Mouse (Mus musculus) forebrain, postnatal 0 days (tissue): Measurements from ENCODE around the gene Skp2. TPM values are rescaled to one million over a fixed set of nuclear protein-coding genes. Genes with fewer than 3 reads are reported as not detected.

ENCODE experiments used
- ATAC-seq: fragments of 200-750 bp; cut with Nextera tagmentation; 2 replicates; pipeline ENCODE4 v1.8.0; 2017; ENCODE audit warnings: mild to moderate bottlenecking, moderate library complexity
- DNase-seq: peaks from one replicate; pipeline ENCODE4 v3.0.0-alpha.2; 2015
- H3K27ac ChIP-seq: fragments of 300-500 bp; sonication (generic); 2 replicates; pipeline ENCODE4 v1.5.1; 2014; ENCODE audit warnings: low read depth, mild to moderate bottlenecking, antibody characterized with exemption, low read length, moderate library complexity, mixed read lengths
- H3K27me3 ChIP-seq: fragments of 300-500 bp; sonication (generic); 2 replicates; pipeline ENCODE4 v1.6.1; 2014; ENCODE audit warnings: mild to moderate bottlenecking, low read length, mixed read lengths; ENCODE audit not compliant: insufficient read depth
- H3K36me3 ChIP-seq: fragments of 300-500 bp; sonication (generic); 2 replicates; pipeline ENCODE4 v1.6.1; 2014; ENCODE audit warnings: mild to moderate bottlenecking, moderate library complexity; ENCODE audit not compliant: insufficient read depth
- H3K4me1 ChIP-seq: fragments of 300-500 bp; sonication (generic); 2 replicates; pipeline ENCODE4 v1.6.1; 2014; ENCODE audit warnings: antibody characterized with exemption; ENCODE audit not compliant: insufficient read depth
- H3K4me2 ChIP-seq: fragments of 300-500 bp; sonication (generic); 2 replicates; pipeline ENCODE4 v1.6.1; 2014; ENCODE audit warnings: low read depth, mild to moderate bottlenecking, moderate library complexity
- H3K4me3 ChIP-seq: fragments of 300-500 bp; sonication (generic); 2 replicates; pipeline ENCODE4 v1.5.1; 2014; ENCODE audit warnings: low read depth, low read length, mixed read lengths
- H3K9ac ChIP-seq: fragments of 300-500 bp; sonication (generic); 2 replicates; pipeline ENCODE4 v1.6.1; 2014; ENCODE audit warnings: mild to moderate bottlenecking
- H3K9me3 ChIP-seq: fragments of 300-500 bp; sonication (generic); 2 replicates; pipeline ENCODE4 v1.6.1; 2016; ENCODE audit warnings: low read length
- CTCF ChIP-seq: sonication (generic); IDR thresholded peaks from 2 replicates; pipeline ENCODE4 v1.5.1; 2016; ENCODE audit warnings: antibody characterized with exemption, control low read depth, low read depth
- WGBS: fragments of 180-500 bp; shearing (Covaris S2); extraction: QIAGEN DNeasy Blood & Tissue Kit; methylation state at CpG from one replicate; pipeline ENCODE4 v1.1.7; 2014; 5-methylcytosine and 5-hydroxymethylcytosine counted together
- polyA plus RNA-seq: library from polyadenylated mRNA; unstranded; fragments of >200 nt; fragmentation: Nextera tagmentation; extraction: Ambion mirVana; gene quantifications from 2 replicates; pipeline ENCODE4 v1.2.1, GENCODE M21; 2015
- total RNA-seq: library from RNA; depleted of rRNA; stranded (reverse); fragments of >200 nt; gene quantifications from 2 replicates; pipeline ENCODE4 v1.2.3, GENCODE M21; 2014; rRNA removed

Skp2 gene
- total and polyA plus RNA-seq, 2 experiments from 2014 or later = 9.5 to 11.0 TPM

- Histone ChIP-seq H3K4me3 (peak within 1 kb of the TSS; percentile 90), H3K36me3 (no peaks in the 10 kb centered on the region), H3K27me3 (no peaks in the 10 kb centered on the region), H3K9ac (peak within 1 kb of the TSS; percentile 89), H3K4me1 (no peaks in the 10 kb centered on the region; the same call in 1 of the 2 replicates), H3K9me3 (no peaks in the 10 kb centered on the region), H3K4me2 (peak within 1 kb of the TSS; percentile 87), H3K27ac (peak within 1 kb of the TSS; percentile 88)
- WGBS = 1% methylated on average over 33 of the region's 54 CpGs
- DNase-seq = peak; percentile 98
- peak; percentile 98 for ATAC-seq
- TF ChIP-seq CTCF = no peak
These were observed 84.2 kb downstream of the Skp2 start, which contains the start of gene Nadk2 for GRCm38 (mm10) chr15:9070912-9071555. Nadk2 (plus strand) TSS chr15:9071260.

- no peak for TF ChIP-seq CTCF
- Histone ChIP-seq H3K4me2 (peak overlapping the region; percentile 87), H3K9me3 (no peaks in the 10 kb centered on the region), H3K9ac (peak overlapping the region; percentile 89), H3K36me3 (no peaks in the 10 kb centered on the region), H3K27ac (peak overlapping the region; percentile 88; the same call in 1 of the 2 replicates), H3K4me1 (no peaks in the 10 kb centered on the region; the same call in 1 of the 2 replicates), H3K4me3 (peak overlapping the region; percentile 90), H3K27me3 (no peaks in the 10 kb centered on the region)
- 4% methylated on average over 3 of the region's 3 CpGs for WGBS
- ATAC-seq = no peak
- DNase-seq = no peak
These were observed 84.9 kb downstream of the Skp2 start for GRCm38 (mm10) chr15:9070353-9070752.

GRCm38 (mm10) chr15:9068881-9069280 is 86.3 kb downstream of the Skp2 start:
- H3K9ac ChIP-seq = no peak overlapping the region
- no peak for DNase-seq
- no peak for ATAC-seq
- WGBS = 89% methylated on average over 4 of the region's 4 CpGs
- TF ChIP-seq CTCF = no peak
- no peaks in the 10 kb centered on the region for H3K9me3 ChIP-seq
- no peaks in the 10 kb centered on the region for H3K27me3 ChIP-seq
- no peaks in the 10 kb centered on the region for H3K36me3 ChIP-seq
- no peak overlapping the region for H3K27ac ChIP-seq
- no peaks in the 10 kb centered on the region; the same call in 1 of the 2 replicates for H3K4me1 ChIP-seq
- H3K4me2 ChIP-seq = no peak overlapping the region
- no peak overlapping the region for H3K4me3 ChIP-seq

Other genes starting within 250 kb of the Skp2 start
- 16.3 and 23.1 TPM in 2 replicates for gene Ranbp3l, start 187.5 kb downstream of the Skp2 start, total RNA-seq
- 9.7 and 11.3 TPM in 2 replicates for gene Ranbp3l, start 187.5 kb downstream of the Skp2 start, polyA plus RNA-seq
- gene Nadk2, start 84.2 kb downstream of the Skp2 start, total RNA-seq = 30.7 and 33.3 TPM in 2 replicates
- 19.3 and 22.6 TPM in 2 replicates for gene Nadk2, start 84.2 kb downstream of the Skp2 start, polyA plus RNA-seq
- gene Lmbrd2, start 14.9 kb downstream of the Skp2 start, total RNA-seq = 19.2 and 23.2 TPM in 2 replicates
- gene Lmbrd2, start 14.9 kb downstream of the Skp2 start, polyA plus RNA-seq = 2.3 and 3.3 TPM in 2 replicates
- gene Ugt3a1, start 121.5 kb upstream of the Skp2 start, total RNA-seq = not detected in 2 replicates
- gene Ugt3a1, start 121.5 kb upstream of the Skp2 start, polyA plus RNA-seq = not detected in 2 replicates
- gene Ugt3a2, start 180.1 kb upstream of the Skp2 start, total RNA-seq = not detected in 2 replicates
- not detected in 2 replicates for gene Ugt3a2, start 180.1 kb upstream of the Skp2 start, polyA plus RNA-seq